Mouse (Mus musculus) forebrain, embryonic 14.5 days (tissue): ENCODE results near the gene Gcm1. TPM values are rescaled to one million over a fixed set of nuclear protein-coding genes. Genes with fewer than 3 reads are reported as not detected.

Experiments used
- ATAC-seq: fragments of 200-750 bp; cut with Nextera tagmentation; 2 replicates; pipeline ENCODE4 v1.8.0; 2017; ENCODE audit warnings: mild to moderate bottlenecking, moderate library complexity
- DNase-seq: peaks from one replicate; pipeline ENCODE4 v3.0.0-alpha.2; 2015; ENCODE audit warnings: low spot score
- H3K27ac ChIP-seq: fragments of 300-500 bp; sonication (generic); 2 replicates; pipeline ENCODE4 v1.5.1; 2014; ENCODE audit warnings: low read depth, mild to moderate bottlenecking, control low read depth, low read length, moderate library complexity
- H3K27me3 ChIP-seq: fragments of 300-500 bp; sonication (generic); replicated peaks from 2 replicates; pipeline ENCODE4 v1.6.1; 2014; ENCODE audit warnings: low read length, control low read depth, mixed read lengths; ENCODE audit not compliant: control insufficient read depth, insufficient read depth
- H3K36me3 ChIP-seq: fragments of 300-500 bp; sonication (generic); 2 replicates; pipeline ENCODE4 v1.6.1; 2014; ENCODE audit warnings: low read length, control low read depth; ENCODE audit not compliant: control insufficient read depth, insufficient read depth
- H3K4me1 ChIP-seq: fragments of 300-500 bp; sonication (generic); 2 replicates; pipeline ENCODE4 v1.6.1; 2014; ENCODE audit warnings: antibody characterized with exemption, low read length, control low read depth; ENCODE audit not compliant: control insufficient read depth, insufficient read depth
- H3K4me2 ChIP-seq: fragments of 300-500 bp; sonication (generic); 2 replicates; pipeline ENCODE4 v1.6.1; 2014; ENCODE audit warnings: mild to moderate bottlenecking, control low read depth, low read length
- H3K4me3 ChIP-seq: fragments of 300-500 bp; sonication (generic); 2 replicates; pipeline ENCODE4 v1.5.1; 2014; ENCODE audit warnings: low read depth, low read length, control low read depth
- H3K9ac ChIP-seq: fragments of 300-500 bp; sonication (generic); 2 replicates; pipeline ENCODE4 v1.6.1; 2014; ENCODE audit warnings: mild to moderate bottlenecking, low read length, control low read depth, moderate library complexity
- H3K9me3 ChIP-seq: fragments of 300-500 bp; sonication (generic); replicated peaks from 2 replicates; pipeline ENCODE4 v1.6.1; 2016; ENCODE audit warnings: low read length, control low read depth, mixed read lengths; ENCODE audit not compliant: control insufficient read depth
- WGBS: fragments of 180-500 bp; shearing (Covaris S2); extraction: QIAGEN DNeasy Blood & Tissue Kit; methylation state at CpG from one replicate; pipeline ENCODE4 v1.1.7; 2014; 5-methylcytosine and 5-hydroxymethylcytosine counted together
- polyA plus RNA-seq: library from polyadenylated mRNA; unstranded; fragments of >200 nt; fragmentation: Nextera tagmentation; extraction: Ambion mirVana; gene quantifications from 2 replicates; pipeline ENCODE4 v1.2.1, GENCODE M21; 2014

Gene Gcm1
- polyA plus RNA-seq, 1 experiment from 2014 or later: not detected

DNA sequence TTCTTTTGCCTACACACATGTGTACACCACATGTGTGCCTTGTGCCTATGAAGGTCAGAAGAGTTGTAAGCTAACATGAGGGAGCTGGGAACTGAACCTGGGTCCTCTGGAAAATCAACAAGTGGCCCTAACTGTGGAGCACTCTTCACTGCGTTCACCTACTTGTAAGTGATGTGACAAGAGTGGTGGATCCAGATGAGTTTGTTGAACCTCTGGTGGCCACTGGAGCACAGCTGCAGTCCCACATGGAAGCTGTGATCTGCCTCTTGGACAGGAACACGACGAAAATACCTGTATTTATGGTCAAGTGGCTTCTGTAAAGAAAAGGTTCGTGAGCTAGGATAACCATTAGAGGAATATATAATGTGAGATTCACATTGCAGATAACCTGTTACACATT lies 32.6 kb downstream of the Gcm1 start:
- no peak overlapping the region for H3K27ac ChIP-seq
- 94% methylated on average over 4 of the region's 4 CpGs for WGBS

DNA sequence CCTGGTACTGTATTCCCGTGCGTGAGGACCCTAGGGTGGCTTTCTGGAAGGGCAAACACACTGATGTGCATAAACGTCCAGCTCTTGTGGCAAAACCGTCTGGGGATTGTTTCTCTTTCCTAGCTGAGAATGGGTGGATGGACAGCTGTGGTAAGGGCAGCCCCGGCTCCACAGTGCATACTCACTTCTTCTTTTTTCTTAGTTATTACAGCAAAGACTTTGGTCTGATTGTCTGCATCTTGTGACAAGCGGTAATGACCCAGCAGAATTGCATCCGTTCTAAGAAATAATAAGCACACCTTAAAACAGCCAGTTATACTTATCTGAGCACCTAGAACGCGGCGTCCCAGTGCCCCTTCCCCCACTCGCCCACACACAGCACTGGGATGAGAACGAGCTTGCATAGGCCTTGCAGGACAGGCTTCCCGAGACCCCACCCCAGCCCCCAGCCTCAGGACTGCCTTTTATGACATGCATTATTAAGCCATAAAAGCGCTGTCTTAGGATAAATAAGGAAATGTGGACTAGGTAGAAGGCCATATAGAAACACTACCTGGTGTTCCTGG lies 34.1 kb downstream of the Gcm1 start:
- 89% methylated on average over 14 of the region's 14 CpGs for WGBS
- no peak overlapping the region for H3K4me3 ChIP-seq
- H3K4me1 ChIP-seq: no peaks in the 10 kb centered on the region
- DNase-seq (no peak), ATAC-seq (no peak)
- H3K9ac ChIP-seq: no peak overlapping the region
- no peaks in the 10 kb centered on the region for H3K9me3 ChIP-seq
- no peaks in the 10 kb centered on the region for H3K27me3 ChIP-seq
- no peak overlapping the region for H3K4me2 ChIP-seq
- peaks cover 48% of the 10 kb centered on the region for H3K36me3 ChIP-seq
- no peak overlapping the region for H3K27ac ChIP-seq

More for the DNA sequence above, 32.6 kb downstream of the Gcm1 start:
- Histone ChIP-seq H3K27me3 (no peaks in the 10 kb centered on the region), H3K36me3 (peaks cover 48% of the 10 kb centered on the region), H3K4me2 (no peak overlapping the region), H3K9ac (no peak overlapping the region), H3K4me1 (no peaks in the 10 kb centered on the region), H3K4me3 (no peak overlapping the region), H3K9me3 (no peaks in the 10 kb centered on the region)
- DNase-seq (no peak), ATAC-seq (no peak)

DNA sequence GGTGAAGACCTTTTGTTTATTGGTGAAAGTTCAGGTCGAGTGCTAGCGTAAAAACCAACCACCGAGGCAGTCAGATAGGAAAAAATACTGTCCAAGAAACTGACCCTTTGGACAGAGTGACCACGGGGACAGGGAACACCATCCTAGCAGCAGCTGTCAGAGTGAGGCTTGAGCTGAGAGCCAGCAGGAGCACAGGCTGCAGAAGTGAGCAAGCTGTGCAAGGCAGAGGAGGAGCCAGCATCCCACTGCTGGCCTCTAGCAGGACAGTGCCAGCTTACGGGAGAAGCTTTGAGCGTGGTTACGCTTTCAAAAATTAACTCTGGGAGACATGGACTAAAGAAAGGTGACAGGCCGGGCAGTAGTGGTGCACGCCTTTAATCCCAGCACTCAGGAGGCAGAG lies 36.0 kb downstream of the Gcm1 start:
- ATAC-seq: no peak
- Histone ChIP-seq H3K4me2 (no peak overlapping the region), H3K4me1 (no peaks in the 10 kb centered on the region), H3K4me3 (no peak overlapping the region), H3K27ac (no peak overlapping the region), H3K27me3 (no peaks in the 10 kb centered on the region), H3K9ac (no peak overlapping the region), H3K9me3 (no peaks in the 10 kb centered on the region), H3K36me3 (peaks cover 40% of the 10 kb centered on the region)
- 93% methylated on average over 9 of the region's 9 CpGs for WGBS
- no peak for DNase-seq

DNA sequence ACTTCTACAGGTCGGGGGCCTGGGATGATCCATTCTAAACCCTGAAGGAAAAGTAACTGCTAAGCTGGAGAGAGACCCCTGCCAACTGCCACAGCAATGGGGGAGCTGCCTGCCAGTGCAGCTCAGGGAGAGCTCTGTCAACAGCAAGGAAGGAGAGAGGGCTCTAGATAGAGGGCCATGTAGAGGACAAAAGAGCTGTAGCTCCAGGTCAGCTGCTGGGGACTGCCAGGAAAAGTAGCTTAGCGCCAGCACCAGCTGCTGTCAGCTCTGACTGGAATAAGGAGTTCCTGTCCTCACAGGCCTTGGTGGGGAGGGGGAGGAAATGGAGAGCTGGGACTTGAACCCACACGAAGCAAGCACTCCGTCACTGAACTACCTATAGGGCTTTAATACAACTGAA lies 36.8 kb downstream of the Gcm1 start:
- H3K9me3 ChIP-seq: no peaks in the 10 kb centered on the region
- H3K36me3 ChIP-seq: peaks cover 39% of the 10 kb centered on the region
- H3K27me3 ChIP-seq: no peaks in the 10 kb centered on the region
- ATAC-seq (no peak), DNase-seq (no peak)
- no peaks in the 10 kb centered on the region for H3K4me1 ChIP-seq
- WGBS: 75% methylated on average over 4 of the region's 4 CpGs
- H3K4me3 ChIP-seq: no peak overlapping the region
- no peak overlapping the region for H3K9ac ChIP-seq
- H3K4me2 ChIP-seq: no peak overlapping the region
- H3K27ac ChIP-seq: no peak overlapping the region

DNA sequence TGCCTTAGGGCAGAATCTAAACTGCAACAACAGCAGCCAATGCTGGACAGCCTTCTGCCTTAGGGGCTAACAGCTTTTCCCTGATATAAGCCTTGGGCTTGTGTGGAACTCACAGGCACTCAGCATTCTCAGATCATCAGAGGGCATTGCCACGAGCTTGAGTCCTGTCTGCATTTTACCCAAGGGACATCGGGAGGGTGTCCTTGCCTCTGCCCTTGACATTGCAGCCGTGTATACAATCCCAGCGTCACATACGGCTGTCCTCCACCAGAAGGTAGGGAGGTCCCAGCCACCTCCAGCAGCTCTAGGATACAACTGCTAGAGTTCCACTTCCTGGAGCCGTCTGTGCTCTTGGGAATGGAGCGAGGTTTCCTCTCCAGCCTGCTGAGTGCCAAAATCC lies 37.2 kb downstream of the Gcm1 start:
- Histone ChIP-seq H3K27ac (no peak overlapping the region), H3K4me2 (no peak overlapping the region), H3K27me3 (no peaks in the 10 kb centered on the region), H3K9ac (no peak overlapping the region), H3K36me3 (peaks cover 35% of the 10 kb centered on the region), H3K9me3 (no peaks in the 10 kb centered on the region), H3K4me3 (no peak overlapping the region), H3K4me1 (no peaks in the 10 kb centered on the region)
- DNase-seq (no peak), ATAC-seq (no peak)
- 93% methylated on average over 7 of the region's 7 CpGs for WGBS

DNA sequence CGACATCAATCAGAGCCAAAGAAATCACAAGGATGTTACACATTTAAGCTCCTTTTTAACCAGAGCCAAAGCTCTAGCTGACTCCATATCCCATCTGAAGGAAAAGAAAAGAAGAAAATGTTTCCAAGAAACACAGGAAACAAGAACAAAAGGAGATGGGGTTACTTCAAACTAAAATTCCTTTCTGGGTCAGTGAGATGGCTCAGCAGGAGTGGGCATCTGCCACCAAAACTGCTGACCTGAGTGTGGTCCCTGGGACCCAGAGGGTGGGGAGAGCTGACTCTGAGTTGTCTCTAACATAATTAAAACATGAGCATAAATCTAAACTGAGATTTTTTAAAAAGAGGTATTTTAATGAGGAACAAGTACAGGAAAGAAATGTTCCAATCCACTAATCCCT lies 38.2 kb downstream of the Gcm1 start:
- H3K36me3 ChIP-seq: peaks cover 29% of the 10 kb centered on the region
- 87% methylated on average over 1 of the region's 1 CpGs for WGBS
- ATAC-seq (no peak), DNase-seq (no peak)
- H3K4me1 ChIP-seq: no peaks in the 10 kb centered on the region
- H3K9me3 ChIP-seq: no peaks in the 10 kb centered on the region
- no peak overlapping the region for H3K4me2 ChIP-seq
- H3K4me3 ChIP-seq: no peak overlapping the region
- H3K27ac ChIP-seq: no peak overlapping the region
- H3K27me3 ChIP-seq: no peaks in the 10 kb centered on the region
- H3K9ac ChIP-seq: no peak overlapping the region

DNA sequence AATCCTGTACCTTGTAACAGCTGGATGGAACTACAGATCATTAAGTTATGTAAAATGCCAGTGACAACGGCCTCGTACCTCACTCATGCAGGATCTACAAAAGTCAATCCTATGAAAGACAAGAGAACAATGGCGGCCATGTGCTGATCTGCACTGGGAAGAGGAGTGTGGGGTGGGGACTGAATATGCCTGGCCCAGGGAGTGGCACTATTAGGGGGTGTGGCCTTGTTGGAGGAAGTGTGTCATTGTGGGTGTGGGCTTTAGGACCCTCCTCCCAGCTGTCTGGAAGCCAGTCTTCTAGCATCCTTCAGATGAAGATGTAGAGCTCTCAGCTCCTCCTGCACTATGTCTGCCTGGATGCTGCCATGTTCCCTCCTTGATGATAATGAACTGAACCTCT lies 38.9 kb downstream of the Gcm1 start:
- DNase-seq (no peak), ATAC-seq (no peak)
- Histone ChIP-seq H3K4me2 (no peak overlapping the region), H3K9me3 (no peaks in the 10 kb centered on the region), H3K27ac (no peak overlapping the region), H3K4me1 (no peaks in the 10 kb centered on the region), H3K36me3 (peaks cover 29% of the 10 kb centered on the region), H3K9ac (no peak overlapping the region), H3K27me3 (no peaks in the 10 kb centered on the region), H3K4me3 (no peak overlapping the region)
- 92% methylated on average over 3 of the region's 3 CpGs for WGBS

DNA sequence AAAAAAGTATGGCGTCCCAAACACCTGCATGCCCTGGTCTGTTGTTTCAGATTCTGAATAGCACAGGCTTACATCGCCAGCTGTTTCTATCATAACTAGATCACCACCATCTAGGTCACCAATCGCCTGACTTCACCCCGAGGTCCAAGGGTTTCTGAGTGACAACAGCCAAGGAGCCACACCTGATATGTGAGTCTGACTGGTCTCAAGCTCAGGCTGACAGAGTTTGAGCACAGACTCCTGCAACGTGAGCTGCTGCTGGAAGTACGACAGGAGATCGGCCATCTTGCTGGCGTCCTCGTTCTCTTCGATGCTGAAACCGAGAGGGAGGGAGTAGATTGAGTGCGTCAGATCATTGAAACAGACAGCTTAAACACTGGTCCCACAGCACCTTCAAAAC lies 44.0 kb downstream of the Gcm1 start:
- DNase-seq (no peak), ATAC-seq (no peak)
- peaks cover 50% of the 10 kb centered on the region for H3K36me3 ChIP-seq
- H3K9ac ChIP-seq: no peak overlapping the region
- no peaks in the 10 kb centered on the region for H3K27me3 ChIP-seq
- 97% methylated on average over 12 of the region's 12 CpGs for whole genome bisulfite sequencing
- H3K9me3 ChIP-seq: no peaks in the 10 kb centered on the region
- H3K27ac ChIP-seq: no peak overlapping the region
- H3K4me3 ChIP-seq: no peak overlapping the region
- no peaks in the 10 kb centered on the region for H3K4me1 ChIP-seq
- H3K4me2 ChIP-seq: no peak overlapping the region

DNA sequence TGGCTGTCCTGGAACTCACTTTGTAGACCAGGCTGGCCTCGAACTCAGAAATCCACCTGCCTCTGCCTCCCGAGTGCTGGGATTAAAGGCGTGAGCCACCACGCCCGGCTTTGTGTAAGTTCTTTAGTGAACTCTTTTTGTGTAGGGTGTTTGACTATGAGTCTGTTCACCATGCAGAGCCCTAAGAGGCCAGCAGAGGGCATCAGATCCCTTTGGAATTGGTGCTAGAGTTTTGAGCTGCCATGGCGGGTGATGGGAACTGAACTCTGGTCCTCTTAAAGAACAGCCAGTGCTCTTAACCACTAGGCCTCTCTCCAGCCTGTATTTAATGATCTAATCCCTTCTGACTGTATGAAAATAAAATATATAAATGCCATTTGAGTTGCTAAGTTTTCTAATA lies 44.7 kb downstream of the Gcm1 start:
- Histone ChIP-seq H3K9me3 (no peaks in the 10 kb centered on the region), H3K36me3 (peaks cover 57% of the 10 kb centered on the region), H3K27ac (no peak overlapping the region), H3K27me3 (no peaks in the 10 kb centered on the region), H3K9ac (no peak overlapping the region), H3K4me1 (no peaks in the 10 kb centered on the region), H3K4me2 (no peak overlapping the region), H3K4me3 (no peak overlapping the region)
- DNase-seq (no peak), ATAC-seq (no peak)
- WGBS: 97% methylated on average over 6 of the region's 6 CpGs
